Mouse (Mus musculus) cerebellum, postnatal 14 days (tissue): ENCODE results near the gene Cenpo.
"Not testable (repeated sequence)": the region's sequence is repeated elsewhere in the genome, so short reads cannot be mapped to it uniquely, and the experiment has no call there.

Source experiments
- DNase-seq, 2 experiments: peaks; one replicate each; pipeline ENCODE4 v3.0.0; 2021; ENCODE audit warnings: mixed read lengths in 2 of 2

Cenpo gene

GRCm38 (mm10) chr12:4233572-4234508 is at the start of gene Cenpo, which contains the start of gene Ptrhd1:
TSS of gene Cenpo (minus strand) at chr12:4234294.
TSS of gene Ptrhd1 (plus strand) at chr12:4234027.
- DNase-seq = peak; percentile 94 to 96

DNA sequence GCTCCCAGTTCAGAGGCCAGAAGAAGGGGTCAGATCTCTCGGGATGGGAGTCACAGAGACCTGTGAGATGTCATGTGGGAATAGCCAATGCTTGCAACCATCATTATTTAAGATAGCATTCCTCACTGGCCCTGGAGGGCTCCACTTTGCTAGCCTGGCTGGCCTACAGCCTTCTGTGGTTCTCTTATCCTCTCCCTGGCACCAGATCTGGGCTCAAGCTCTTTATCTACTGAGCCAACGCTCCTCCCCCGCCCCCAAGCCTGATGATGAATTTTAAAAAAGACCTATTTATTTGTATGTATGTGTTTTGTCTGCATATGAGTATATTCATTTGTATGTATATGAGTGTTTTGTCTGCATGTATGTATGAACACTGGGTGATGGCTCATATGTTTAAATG is 45.8 kb upstream of the Cenpo start:
- DNase-seq = no peak

DNA sequence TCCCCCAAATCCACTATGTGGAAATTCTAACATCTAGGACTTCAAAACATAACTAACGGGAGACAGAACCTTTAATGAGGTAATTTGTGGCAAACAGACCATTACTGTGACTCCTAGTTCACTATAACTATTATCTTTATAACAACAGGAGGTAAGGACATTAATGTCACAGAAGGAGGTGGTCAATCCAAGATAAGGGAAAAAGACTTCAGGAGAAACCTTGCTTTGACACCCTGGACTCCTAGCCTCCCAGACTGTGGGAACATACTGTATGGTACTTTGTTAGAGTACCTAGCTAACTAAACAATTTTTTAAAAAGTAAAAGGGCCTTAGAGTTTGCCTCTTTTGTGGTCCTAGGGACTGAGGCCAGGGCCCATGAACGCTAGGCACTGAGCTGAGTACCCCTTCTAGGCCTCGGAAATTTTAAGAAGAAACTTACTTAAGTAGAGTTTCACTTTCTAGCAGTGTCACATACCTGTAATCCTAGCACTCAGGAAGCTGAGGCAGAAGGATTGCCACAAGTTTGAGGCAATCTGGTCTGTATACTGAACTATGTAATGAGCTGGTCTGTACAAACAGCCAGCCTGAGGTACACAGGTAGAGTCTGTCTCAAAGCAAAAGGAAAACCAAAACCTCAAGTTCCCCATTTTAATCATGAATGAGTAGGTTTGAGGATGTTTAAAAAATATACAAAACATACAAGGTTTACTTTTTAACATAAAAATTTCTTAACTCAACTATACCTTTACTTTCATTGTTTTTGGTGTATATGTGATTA is 45.1 kb upstream of the Cenpo start:
- DNase-seq = no peak

- no peak for DNase-seq
Measured at GRCm38 (mm10) chr12:4271078-4271477, 37.0 kb upstream of the Cenpo start.

- peak; percentile 23 to 69 for DNase-seq
Measured at GRCm38 (mm10) chr12:4267765-4268164, 33.7 kb upstream of the Cenpo start.

GRCm38 (mm10) chr12:4252742-4253655 is 18.9 kb upstream of the Cenpo start:
- no peak for DNase-seq

GRCm38 (mm10) chr12:4249786-4250185 is 15.7 kb upstream of the Cenpo start:
- DNase-seq = peak; percentile 53 to 73

- DNase-seq = no peak
Measured at GRCm38 (mm10) chr12:4245742-4246141, 11.6 kb upstream of the Cenpo start.

DNA sequence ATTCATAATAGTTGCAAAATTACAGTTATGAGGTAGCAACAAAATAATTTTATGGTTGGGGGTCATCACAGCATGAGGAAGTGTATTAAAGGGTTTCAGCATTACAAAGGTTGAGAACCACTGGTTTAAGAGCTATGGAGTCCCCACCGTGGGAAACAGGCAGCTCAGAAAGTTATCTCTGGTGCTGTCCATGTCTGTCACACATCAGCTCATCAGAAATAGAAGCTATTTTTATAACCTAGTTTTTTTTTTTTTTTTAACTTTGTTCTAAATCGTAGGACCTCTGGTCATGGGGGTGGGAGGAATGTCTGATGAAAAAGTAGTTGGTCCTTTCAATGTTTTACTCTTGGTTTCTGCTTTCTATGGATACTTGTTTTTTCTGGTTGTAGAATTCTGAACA is 9.7 kb upstream of the Cenpo start:
- no peak for DNase-seq

GRCm38 (mm10) chr12:4240281-4240680 is 6.2 kb upstream of the Cenpo start:
- DNase-seq = not testable (repeated sequence)

GRCm38 (mm10) chr12:4237481-4237880 is 3.4 kb upstream of the Cenpo start:
- DNase-seq = no peak

- no peak for DNase-seq
Measured at GRCm38 (mm10) chr12:4232777-4233176, 1.3 kb downstream of the Cenpo start.

DNA sequence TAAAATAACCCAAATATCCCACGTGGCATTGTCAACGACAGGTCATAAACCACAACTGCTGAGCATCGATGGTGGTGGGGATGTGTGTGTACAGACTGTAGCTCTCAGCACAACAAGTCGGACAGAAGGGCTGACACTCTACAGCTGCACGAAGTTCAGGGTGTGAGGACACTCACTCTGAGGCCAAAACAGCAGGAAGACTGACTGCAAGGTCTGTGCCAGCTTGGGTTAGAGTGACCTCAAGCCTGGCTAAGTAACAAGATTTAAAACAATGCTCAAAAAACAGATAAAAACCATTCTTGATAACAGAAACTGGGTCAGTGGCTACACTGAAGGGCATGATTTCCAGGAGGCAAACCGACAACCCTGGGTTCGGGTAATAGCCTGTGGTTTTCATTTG is 3.9 kb downstream of the Cenpo start:
- DNase-seq = no peak

- DNase-seq = no peak
Measured at GRCm38 (mm10) chr12:4212908-4213307, 21.2 kb downstream of the Cenpo start.

DNA sequence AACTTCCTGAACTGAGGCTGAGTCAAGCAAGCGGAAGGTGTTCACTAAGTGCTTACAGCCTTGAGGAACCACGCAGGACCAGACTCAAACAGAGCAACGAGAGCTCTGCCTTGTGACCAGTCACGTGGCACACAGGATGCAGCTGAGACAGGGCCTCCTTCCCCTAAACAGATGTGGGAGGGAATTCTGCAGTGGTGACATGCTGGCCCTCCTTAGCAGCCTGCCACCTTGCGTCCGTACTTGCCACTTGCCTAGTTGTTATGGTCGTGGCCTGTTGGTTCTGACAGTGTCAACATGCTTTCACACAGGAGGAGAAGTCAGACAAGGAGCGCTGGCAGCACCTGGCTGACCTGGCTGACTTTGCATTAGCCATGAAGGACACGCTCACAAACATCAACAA is 22.9 kb downstream of the Cenpo start:
- no peak for DNase-seq

DNA sequence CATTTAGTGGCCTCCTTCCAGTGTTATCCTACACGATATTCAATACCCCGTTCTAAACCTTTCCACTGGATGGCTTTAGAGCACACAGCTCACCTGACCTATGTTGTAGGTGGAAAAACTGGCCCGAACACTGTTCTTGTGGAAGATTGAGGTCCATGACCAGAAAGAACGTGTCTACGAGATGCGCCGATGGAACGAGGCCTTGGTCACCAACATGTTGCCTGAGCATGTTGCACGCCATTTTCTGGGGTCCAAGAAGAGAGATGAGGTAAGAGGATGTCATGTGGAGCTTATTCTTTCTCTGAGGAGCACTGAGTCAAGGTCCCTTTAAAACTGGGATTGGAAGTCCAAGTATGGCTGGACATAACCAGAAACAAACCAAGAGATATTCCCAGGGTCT is 24.9 kb downstream of the Cenpo start:
- no peak for DNase-seq

GRCm38 (mm10) chr12:4208405-4209133 is 25.5 kb downstream of the Cenpo start:
- peak; percentile 78 to 82 for DNase-seq

DNA sequence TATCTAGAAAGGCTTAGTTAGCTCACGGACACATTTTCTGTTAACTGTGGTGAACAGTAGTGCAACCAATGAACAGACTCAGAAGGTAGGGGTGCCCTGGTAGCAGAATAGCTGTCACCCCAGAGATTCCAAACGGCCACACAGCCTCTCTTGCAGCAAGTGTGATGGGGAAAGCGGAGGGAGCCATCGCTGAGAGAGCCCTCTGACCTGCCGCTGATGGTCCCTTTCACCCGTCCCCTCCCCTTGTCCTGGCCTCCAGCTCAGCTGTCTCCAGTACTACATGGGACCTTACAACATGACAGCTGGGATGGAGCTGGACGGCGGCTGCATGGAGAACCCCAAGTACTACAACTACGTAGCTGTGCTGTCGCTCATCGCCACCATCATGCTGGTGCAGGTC is 28.0 kb downstream of the Cenpo start:
- DNase-seq = no peak

DNA sequence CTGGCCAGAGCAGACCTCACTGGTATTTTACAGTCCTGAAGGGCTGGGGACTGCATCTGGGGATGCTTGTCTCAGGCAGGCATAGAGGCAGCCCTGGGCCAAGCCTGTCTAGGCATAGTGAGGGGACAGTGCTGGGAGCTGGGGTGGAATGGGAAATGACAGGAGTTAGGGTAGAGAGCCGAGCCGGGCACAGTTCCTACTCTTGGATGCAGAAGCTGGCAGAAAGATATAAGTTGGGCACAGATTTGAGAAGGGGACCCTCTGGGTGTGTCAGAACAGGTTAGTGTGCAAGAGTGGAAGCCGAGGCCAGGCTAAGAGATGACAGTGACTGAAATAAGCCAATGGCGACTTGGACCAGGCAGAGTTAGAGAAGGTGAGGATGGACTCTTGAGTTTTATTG is 31.9 kb downstream of the Cenpo start:
- DNase-seq = peak; percentile 38 to 56

- DNase-seq = peak; percentile 39 to 42
Measured at GRCm38 (mm10) chr12:4201454-4202200, 32.5 kb downstream of the Cenpo start.

DNA sequence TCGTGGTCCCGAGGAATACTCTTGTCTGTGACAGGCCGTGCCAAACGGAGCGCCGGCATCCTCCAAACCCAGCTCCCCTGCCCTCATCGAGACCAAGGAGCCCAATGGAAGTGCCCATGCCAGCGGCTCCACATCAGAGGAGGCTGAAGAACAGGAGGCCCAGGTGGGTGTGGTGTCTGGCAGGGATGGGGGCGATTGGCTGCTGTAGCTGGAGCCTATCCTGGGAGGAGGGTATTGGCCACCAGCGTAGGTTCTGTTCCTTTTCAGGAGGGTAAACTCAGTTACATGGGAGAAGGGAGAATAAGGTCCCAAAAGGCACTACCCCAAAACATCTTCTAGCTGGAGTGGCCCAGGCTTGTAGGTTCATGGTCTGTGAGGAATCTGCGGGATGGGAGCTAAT is 34.8 kb downstream of the Cenpo start:
- DNase-seq = no peak
